Mouse (Mus musculus): Measurements from ENCODE around the gene D16Ertd472e. TPM values are rescaled to one million over a fixed set of nuclear protein-coding genes. Genes with fewer than 3 reads are reported as not detected.
A peak's percentile ranks its signal among the peaks of the same experiment; 100 is the strongest.

D16Ertd472e gene
- 10 to 100 TPM; 40.6 to 41.3 TPM for polyA plus RNA-seq (2017; shearing (Covaris generic))

- ATAC-seq = peak; percentile 72
Measured at GRCm38 (mm10) chr16:78576478-78577084, at the start of gene D16Ertd472e. Gene D16Ertd472e (minus strand): TSS chr16:78576708.

- ATAC-seq = no peak
Measured at GRCm38 (mm10) chr16:78622755-78623154, 46.2 kb upstream of the D16Ertd472e start.

DNA sequence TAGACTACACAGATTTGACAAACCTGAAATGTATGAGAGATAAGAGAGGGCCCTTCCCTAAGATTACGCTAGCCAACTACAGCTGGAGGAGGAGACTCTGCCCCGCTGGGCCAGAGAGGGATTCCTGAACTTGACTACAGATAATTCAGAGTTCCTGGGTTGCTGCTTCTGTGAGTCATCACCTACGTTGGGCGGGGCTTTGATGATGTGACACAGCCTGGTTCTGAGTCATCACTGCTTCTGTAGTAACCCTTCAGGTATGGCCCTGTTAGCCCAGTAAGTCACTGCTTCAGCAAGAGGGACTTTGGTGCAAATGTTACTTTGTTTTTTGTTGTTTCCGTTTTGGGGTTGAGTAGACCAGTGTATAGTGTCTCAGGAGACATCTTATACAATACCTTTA is 42.9 kb upstream of the D16Ertd472e start:
- ATAC-seq = peak; percentile 97

DNA sequence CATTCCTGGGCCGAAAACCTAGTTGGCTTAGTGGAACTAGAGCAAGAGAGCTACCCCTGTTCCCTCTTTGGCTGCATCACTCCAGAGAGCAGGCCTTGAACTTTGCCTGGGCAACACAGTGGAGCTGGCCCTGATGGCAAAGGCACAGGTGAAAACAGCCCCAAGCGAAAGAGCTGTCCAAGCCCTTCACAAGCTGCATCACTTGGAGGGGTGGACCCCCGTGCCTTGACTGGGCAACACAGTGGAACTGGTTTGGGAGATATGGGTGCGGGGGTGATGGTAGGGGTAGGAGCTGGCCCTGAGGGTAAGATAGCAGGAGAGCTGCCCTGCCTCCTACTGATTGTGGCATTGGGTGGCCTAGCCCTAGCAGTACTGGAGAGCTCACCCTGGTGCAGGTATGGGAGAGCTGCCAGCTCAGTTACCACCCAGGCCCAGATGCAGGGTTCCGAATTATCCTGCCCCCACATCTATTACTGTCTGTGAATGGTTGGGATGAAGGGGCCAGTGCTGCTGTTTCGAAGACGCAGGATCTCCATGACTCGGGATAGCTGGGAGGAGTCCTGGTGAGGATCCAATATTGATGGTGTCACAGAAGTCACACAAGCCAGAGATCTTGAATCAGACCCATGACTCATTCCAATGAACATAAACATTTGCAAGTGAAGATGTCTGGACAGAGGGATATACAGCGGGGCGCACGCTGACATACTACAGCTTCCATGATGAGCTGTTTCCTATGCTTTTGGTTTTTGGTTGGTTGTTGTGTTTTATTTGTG is 41.4 kb upstream of the D16Ertd472e start:
- ATAC-seq = no peak

GRCm38 (mm10) chr16:78606202-78606601 is 29.7 kb upstream of the D16Ertd472e start:
- ATAC-seq = no peak

GRCm38 (mm10) chr16:78598919-78599318 is 22.4 kb upstream of the D16Ertd472e start:
- no peak for ATAC-seq

- no peak for ATAC-seq
Measured at GRCm38 (mm10) chr16:78596381-78596780, 19.9 kb upstream of the D16Ertd472e start.

- no peak for ATAC-seq
Measured at GRCm38 (mm10) chr16:78595821-78596220, 19.3 kb upstream of the D16Ertd472e start.

DNA sequence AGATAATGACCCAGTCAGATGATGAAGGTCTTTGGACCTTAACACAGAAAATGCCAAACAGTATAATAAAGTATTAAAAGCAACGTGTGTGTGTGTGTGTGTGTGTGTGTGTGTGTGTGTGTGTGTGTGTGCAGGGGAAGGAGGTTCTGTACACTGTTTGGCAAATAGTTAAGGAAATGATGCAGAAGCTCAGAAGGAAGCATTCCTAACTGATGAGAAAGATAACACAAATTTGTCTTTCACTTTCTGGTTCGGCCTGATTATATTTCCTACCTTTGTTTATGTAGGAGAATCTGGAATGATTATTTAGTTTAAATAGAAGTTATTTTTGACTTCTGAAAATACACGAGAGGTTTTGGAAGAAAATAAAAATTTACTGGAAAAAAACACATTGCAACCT is 17.6 kb upstream of the D16Ertd472e start:
- ATAC-seq = no peak

- ATAC-seq = peak; percentile 66
Measured at GRCm38 (mm10) chr16:78591130-78591529, 14.6 kb upstream of the D16Ertd472e start.

GRCm38 (mm10) chr16:78588821-78589220 is 12.3 kb upstream of the D16Ertd472e start:
- no peak for ATAC-seq

GRCm38 (mm10) chr16:78586621-78587020 is 10.1 kb upstream of the D16Ertd472e start:
- ATAC-seq = no peak

DNA sequence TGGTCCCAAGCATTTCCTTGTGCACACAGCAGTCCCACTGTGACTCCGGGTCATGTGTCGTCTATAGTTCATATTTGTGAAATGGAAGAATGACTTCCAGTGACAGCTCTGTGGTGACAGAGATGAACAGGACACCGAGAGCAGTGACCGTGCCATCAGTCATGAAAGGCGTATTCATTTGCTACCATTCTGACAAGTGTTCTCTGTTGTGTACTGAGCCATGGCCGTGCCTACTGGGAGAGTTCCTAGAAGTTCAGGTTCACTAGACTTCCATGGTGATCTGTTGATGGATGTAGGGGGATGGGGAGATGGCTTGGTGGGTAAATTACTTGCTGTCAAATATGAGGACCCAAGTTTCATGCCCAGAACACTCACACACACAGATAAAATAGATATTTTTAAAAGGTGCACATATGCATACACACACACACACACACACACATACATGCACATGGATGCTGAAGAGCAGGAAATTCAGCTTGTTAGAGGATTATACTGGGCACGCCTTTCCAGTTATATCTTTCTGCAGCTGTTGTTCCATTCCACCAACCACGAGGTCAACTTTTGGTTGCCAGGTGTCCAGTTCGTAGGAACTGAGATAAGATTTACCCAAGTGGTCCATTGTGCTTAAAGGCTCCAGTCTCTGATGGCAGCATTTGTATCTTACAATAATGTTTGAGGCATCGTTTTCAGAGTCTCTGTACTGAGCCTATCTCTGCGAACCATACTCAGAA is 9.3 kb upstream of the D16Ertd472e start:
- no peak for ATAC-seq

DNA sequence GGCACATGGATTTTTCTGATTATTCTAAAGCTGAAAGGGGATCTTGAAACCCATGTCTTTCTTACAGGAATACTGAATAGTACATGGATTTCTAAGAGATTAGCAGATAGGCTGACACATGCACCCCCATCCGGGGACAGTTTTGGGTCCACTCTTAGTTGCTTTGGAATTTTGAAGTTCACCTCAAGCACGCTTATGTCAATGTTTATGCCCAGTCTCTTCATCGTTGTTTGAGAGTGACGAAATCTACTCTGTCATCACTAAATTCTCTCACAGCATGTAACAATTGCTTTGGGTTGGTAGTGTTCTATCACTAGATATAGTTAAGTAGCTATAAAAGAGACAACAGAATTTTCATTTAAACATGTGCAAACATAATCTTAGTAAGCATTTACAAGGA is 8.7 kb upstream of the D16Ertd472e start:
- ATAC-seq = no peak

DNA sequence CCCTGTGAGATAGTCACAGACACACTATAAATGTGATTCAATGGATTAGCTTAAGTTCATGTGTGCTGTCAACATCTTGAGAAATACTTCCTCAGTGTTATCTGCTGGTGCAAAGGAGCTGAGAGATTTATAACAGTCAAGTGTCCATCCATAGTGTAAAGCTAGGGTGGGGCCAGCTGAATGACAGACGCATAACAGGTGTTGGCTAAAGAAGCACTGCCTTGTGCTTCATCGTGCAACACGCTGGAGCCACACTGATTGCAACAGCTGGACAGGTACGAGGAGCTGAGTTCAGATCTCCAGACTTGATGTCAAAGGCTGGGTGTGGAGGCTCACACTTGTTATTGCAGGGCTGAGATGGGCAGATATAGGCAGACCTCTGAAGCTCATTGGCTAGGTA is 7.5 kb upstream of the D16Ertd472e start:
- ATAC-seq = no peak

DNA sequence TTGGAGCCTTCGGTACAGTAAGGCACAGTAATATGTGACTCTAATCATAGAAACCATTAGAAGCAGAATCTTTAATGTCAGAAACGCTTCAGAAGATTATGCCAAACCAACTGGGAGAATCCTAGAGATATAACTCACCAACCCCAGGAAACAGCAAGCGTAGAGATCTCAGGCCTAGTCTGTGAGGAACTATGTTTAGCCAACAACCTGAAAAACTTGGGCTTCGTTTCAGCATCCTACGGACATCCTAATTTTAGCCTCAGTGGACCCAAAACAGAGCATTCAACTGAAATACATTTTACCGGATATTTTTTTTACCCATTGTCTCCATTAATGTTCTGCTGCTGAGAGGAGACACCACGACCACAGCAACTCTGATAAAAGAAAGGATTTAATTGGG is 3.9 kb upstream of the D16Ertd472e start:
- no peak for ATAC-seq

DNA sequence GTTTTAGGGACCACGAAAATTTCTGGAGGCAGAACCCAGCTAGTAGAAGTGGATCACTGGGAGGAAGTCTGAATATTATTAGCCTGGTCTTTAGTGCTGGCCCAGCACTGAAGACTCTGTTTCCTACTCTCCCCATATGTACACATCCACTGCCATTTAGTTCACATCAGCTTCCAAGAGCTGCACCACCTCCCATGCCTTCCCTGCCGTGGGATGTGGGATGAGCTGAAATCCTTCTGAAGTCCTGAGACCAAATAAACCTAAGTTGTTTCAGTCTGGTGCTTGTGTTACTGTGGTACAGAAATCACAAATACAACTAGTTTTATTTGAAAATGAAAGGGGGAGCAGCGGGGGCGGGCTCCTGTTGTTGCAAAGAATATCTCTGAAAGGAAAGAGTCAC is 2.9 kb upstream of the D16Ertd472e start:
- no peak for ATAC-seq

- ATAC-seq = peak; percentile 81
Measured at GRCm38 (mm10) chr16:78577085-78577671, 670 bp upstream of the D16Ertd472e start.

DNA sequence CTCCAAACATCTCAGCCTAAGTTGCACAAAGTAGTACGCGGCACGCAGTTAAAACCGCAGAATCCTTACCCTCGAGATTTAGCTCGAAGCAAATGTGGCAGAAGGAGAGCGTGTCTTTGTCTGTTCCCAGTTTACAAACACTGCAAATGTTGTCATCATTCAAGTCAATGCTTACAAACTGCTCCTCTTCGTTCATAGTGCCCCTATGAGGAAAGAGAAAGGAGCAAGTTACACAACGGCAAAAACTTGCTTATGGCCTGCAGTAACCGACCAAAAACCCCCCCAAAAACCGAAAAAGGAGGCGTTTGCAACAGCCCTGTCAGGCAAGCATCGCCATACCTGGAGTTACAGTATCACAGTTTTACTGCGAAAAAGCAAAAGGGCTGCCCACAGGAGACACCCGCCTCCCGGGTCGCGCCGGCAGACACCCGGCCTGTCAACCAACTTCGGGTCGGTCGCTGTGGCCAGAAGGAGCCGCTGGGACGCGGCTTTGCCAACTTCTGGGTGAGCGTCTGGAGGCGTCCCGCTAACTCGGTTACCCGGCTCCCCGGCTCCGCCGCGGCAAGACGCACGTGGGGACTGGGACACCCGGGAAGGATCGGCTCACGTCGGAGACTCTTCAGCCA is 543 bp downstream of the D16Ertd472e start:
- peak; percentile 38 for ATAC-seq

DNA sequence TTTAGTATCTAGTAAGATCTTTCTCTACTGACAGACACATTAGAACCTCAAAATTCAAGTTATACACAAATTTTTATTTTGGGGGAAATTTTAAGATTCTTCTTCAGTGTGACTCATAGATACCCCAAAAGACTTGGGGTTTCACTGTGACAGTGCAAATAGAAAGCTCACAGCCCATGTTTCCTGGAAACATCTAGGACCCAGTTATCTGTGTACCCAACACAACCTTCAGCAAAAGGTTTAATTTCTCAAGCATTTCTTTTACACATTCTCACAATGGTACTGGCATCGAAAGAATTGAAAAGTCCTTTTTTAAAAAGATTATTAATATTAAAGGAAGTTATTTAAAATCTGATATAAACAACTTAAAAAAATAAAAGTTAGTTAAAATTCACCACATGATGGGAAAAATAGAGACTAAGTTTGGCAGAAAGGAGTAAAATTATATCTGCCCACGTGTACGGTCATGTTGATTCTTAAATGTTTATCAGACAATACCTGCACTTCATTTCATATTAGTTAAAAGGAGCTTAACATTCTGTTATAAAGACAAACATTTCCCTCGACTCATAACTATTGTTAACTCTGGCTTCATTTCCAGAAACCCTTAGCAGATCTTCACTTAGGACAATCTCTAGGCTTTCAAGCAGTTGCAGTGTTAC is 1.2 kb downstream of the D16Ertd472e start:
- no peak for ATAC-seq

GRCm38 (mm10) chr16:78574241-78574640 is 2.3 kb downstream of the D16Ertd472e start:
- no peak for ATAC-seq

GRCm38 (mm10) chr16:78573016-78573415 is 3.5 kb downstream of the D16Ertd472e start:
- no peak for ATAC-seq
